Mouse (Mus musculus) ES-E14 (cell line): ENCODE data around the gene Esrra. TPM values are rescaled to one million over a fixed set of nuclear protein-coding genes. Genes with fewer than 3 reads are reported as not detected.
A peak's percentile ranks its signal among the peaks of the same experiment; 100 is the strongest.

Experiments used
- DNase-seq: peaks from one replicate; pipeline ENCODE4 v3.0.0-alpha.2; 2013; ENCODE audit warnings: low read depth, low spot score
- H3K27ac ChIP-seq: 2 replicates; pipeline ENCODE4 v1.5.1; 2012; ENCODE audit warnings: low read depth, mild to moderate bottlenecking, low read length, moderate library complexity, mixed read lengths; ENCODE audit not compliant: poor library complexity, insufficient read depth, severe bottlenecking
- H3K36me3 ChIP-seq: 2 replicates; pipeline ENCODE4 v1.6.1; 2012; ENCODE audit warnings: mild to moderate bottlenecking, low read length, moderate library complexity, mixed read lengths; ENCODE audit not compliant: control insufficient read depth, poor library complexity, insufficient read depth, severe bottlenecking
- H3K4me1 ChIP-seq, 2 experiments: fragments of 150-350 bp in 1 of 2; sonication (generic) in 1 of 2; 2 replicates each; pipeline ENCODE4 v1.6.1; 2012; ENCODE audit warnings: low read length in 2 of 2, mild to moderate bottlenecking in 1 of 2, mixed read lengths in 1 of 2; ENCODE audit not compliant: control insufficient read depth in 2 of 2, insufficient read depth in 2 of 2, poor library complexity in 1 of 2
- H3K4me3 ChIP-seq, 2 experiments: fragments of 150-350 bp in 1 of 2; sonication (generic) in 1 of 2; 2 replicates each; pipeline ENCODE4 v1.5.1; 2012; ENCODE audit warnings: low read length in 2 of 2, low read depth in 1 of 2, mild to moderate bottlenecking in 1 of 2, mixed read lengths in 1 of 2; ENCODE audit not compliant: insufficient read depth in 1 of 2, poor library complexity in 1 of 2, severe bottlenecking in 1 of 2
- H3K9ac ChIP-seq: 2 replicates; pipeline ENCODE4 v1.6.1; 2012; ENCODE audit warnings: low read depth, mild to moderate bottlenecking, low read length, mixed read lengths; ENCODE audit not compliant: poor library complexity, insufficient read depth, severe bottlenecking
- H3K9me3 ChIP-seq: fragments of 150-350 bp; sonication (generic); 2 replicates; pipeline ENCODE4 v1.6.1; 2012; ENCODE audit warnings: low read depth, mild to moderate bottlenecking, low read length; ENCODE audit not compliant: control insufficient read depth, insufficient read depth
- CHD2 ChIP-seq: IDR thresholded peaks from 2 replicates; pipeline ENCODE4 v1.6.1; 2014; ENCODE audit warnings: mild to moderate bottlenecking, low read depth, low read length, inconsistent platforms
- HCFC1 ChIP-seq: IDR thresholded peaks from 2 replicates; pipeline ENCODE4 v1.6.1; 2012; ENCODE audit warnings: low read length, inconsistent platforms, borderline replicate concordance; ENCODE audit not compliant: insufficient read depth
- MAFK ChIP-seq: IDR thresholded peaks from 2 replicates; pipeline ENCODE4 v1.6.1; 2014; ENCODE audit warnings: mild to moderate bottlenecking, low read depth, low read length, inconsistent platforms; ENCODE audit not compliant: insufficient read depth
- ZC3H11A ChIP-seq: IDR thresholded peaks from 2 replicates; pipeline ENCODE4 v1.6.1; 2012; ENCODE audit warnings: low read depth, mild to moderate bottlenecking, inconsistent platforms, low read length, borderline replicate concordance
- ZNF384 ChIP-seq: IDR thresholded peaks from 2 replicates; pipeline ENCODE4 v1.6.1; 2012; ENCODE audit warnings: low read depth, low read length, inconsistent platforms
- in situ Hi-C, 2 experiments: fragments of 600-800 bp; cut with MboI; formaldehyde crosslinking; loops; one replicate each; pipeline ENCODE4 v1.15.1; 2025; ENCODE audit warnings: low sequenced_read_pairs in 2 of 2, inconsistent platforms in 1 of 2; ENCODE audit not compliant: unreplicated experiment in 2 of 2
- total RNA-seq: library from RNA; depleted of rRNA; stranded (reverse); fragments of 300-350 nt; gene quantifications from 2 replicates; pipeline ENCODE4 v1.2.3, GENCODE M21; 2012

Esrra gene
- total RNA-seq, 1 experiment, result 23.1 TPM

GRCm38 (mm10) chr19:6968491-6969271 lies 47.1 kb upstream of the Esrra start:
- H3K4me1 ChIP-seq, result peaks cover 9 to 38% of the 10 kb centered on the region in 2 experiments; a peak in 3 of 4 replicates
- no peaks in the 10 kb centered on the region for H3K9me3 ChIP-seq
- peak overlapping the region; percentile 74 to 87 for H3K4me3 ChIP-seq
- DNase-seq, result no peak
- in situ Hi-C loops, result no loop called here
- peak overlapping the region; percentile 72; the same call in 1 of the 2 replicates for H3K9ac ChIP-seq
- H3K27ac ChIP-seq, result no peak overlapping the region
- TF ChIP-seq MAFK (no peak), ZC3H11A (no peak), CHD2 (no peak), ZNF384 (no peak), HCFC1 (no peak)
- peaks cover 27% of the 10 kb centered on the region for H3K36me3 ChIP-seq

- Histone ChIP-seq H3K9ac (no peak overlapping the region), H3K9me3 (no peaks in the 10 kb centered on the region), H3K27ac (no peak overlapping the region), H3K36me3 (peaks cover 63% of the 10 kb centered on the region), H3K4me1 (peaks cover 0 to 12% of the 10 kb centered on the region in 2 experiments; a peak in 2 of 4 replicates), H3K4me3 (no peak overlapping the region)
- DNase-seq, result no peak
- in situ Hi-C loops, result no loop called here
- no peak for TF ChIP-seq HCFC1
Observed at GRCm38 (mm10) chr19:6956461-6956860, 34.8 kb upstream of the Esrra start.

GRCm38 (mm10) chr19:6955424-6955823 lies 33.8 kb upstream of the Esrra start:
- H3K9ac ChIP-seq, result no peak overlapping the region
- no peak for DNase-seq
- H3K4me1 ChIP-seq, result peaks cover 0 to 12% of the 10 kb centered on the region in 2 experiments; a peak in 2 of 4 replicates
- no peaks in the 10 kb centered on the region for H3K9me3 ChIP-seq
- in situ Hi-C loops, result no loop called here
- H3K36me3 ChIP-seq, result peaks cover 60% of the 10 kb centered on the region
- H3K4me3 ChIP-seq, result no peak overlapping the region
- TF ChIP-seq ZNF384 (no peak), MAFK (no peak), HCFC1 (no peak)
- no peak overlapping the region for H3K27ac ChIP-seq

GRCm38 (mm10) chr19:6954046-6954445 lies 32.4 kb upstream of the Esrra start:
- peaks cover 47% of the 10 kb centered on the region for H3K36me3 ChIP-seq
- H3K9ac ChIP-seq, result no peak overlapping the region
- no peak for DNase-seq
- in situ Hi-C loops, result no loop called here
- no peak overlapping the region for H3K27ac ChIP-seq
- H3K4me1 ChIP-seq, result peaks cover 0 to 17% of the 10 kb centered on the region in 2 experiments; a peak in 2 of 4 replicates
- no peaks in the 10 kb centered on the region for H3K9me3 ChIP-seq
- no peak for TF ChIP-seq MAFK
- TF ChIP-seq HCFC1, result no peak
- TF ChIP-seq ZC3H11A, result no peak
- no peak for TF ChIP-seq ZNF384
- TF ChIP-seq CHD2, result no peak
- H3K4me3 ChIP-seq, result no peak overlapping the region

DNA sequence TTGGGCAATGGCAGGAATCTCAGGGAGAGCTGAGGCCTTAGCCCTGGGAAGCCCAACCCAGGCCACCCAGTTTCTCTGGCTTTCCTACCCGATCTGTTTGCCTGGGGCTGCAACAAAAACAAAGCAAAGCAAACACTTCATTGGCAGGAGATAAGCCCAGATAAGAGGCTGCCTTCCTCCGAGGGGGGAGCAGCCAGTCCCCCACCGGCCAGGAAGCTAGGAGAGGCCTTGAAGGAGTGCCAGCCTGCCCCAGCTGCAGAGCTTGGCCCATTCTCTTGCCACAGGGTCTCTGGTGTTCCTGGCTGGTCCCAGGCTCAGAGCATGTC lies 31.1 kb upstream of the Esrra start:
- no peak for TF ChIP-seq ZC3H11A
- no peak for TF ChIP-seq ZNF384
- TF ChIP-seq HCFC1, result no peak
- TF ChIP-seq MAFK, result no peak
- no peak for TF ChIP-seq CHD2
- Histone ChIP-seq H3K36me3 (peaks cover 34% of the 10 kb centered on the region), H3K27ac (peak overlapping the region; percentile 91; the same call in 1 of the 2 replicates), H3K4me1 (peaks cover 0 to 23% of the 10 kb centered on the region in 2 experiments; a peak in 3 of 4 replicates), H3K4me3 (peak overlapping the region; percentile 80; a peak in 3 of 4 replicates), H3K9ac (peak overlapping the region; percentile 82; the same call in 1 of the 2 replicates), H3K9me3 (no peaks in the 10 kb centered on the region)
- no peak for DNase-seq
- in situ Hi-C loops, result no loop called here
